Mouse (Mus musculus): ENCODE results near the gene Nfkb1.

The Nfkb1 gene

DNA sequence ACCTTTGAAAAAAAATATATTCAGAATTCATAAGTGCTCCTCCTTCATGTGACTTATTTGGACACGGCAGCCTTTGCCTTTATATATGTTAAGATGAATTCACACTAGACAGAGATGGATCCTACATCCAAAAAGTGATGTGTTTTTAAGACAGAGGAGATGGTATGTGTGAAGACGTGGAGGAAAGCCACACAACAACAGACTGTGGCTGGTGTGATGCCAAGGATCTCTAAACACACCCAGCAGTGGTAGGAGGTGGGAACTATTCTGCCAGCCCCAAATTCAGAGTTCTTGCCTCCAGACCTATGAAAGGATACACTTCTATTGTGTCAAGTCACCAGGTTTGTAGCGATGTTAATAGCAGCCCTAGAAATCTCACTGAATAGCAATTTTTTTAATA lies 24.3 kb downstream of the Nfkb1 start:
- DNase-seq, result no peak

DNA sequence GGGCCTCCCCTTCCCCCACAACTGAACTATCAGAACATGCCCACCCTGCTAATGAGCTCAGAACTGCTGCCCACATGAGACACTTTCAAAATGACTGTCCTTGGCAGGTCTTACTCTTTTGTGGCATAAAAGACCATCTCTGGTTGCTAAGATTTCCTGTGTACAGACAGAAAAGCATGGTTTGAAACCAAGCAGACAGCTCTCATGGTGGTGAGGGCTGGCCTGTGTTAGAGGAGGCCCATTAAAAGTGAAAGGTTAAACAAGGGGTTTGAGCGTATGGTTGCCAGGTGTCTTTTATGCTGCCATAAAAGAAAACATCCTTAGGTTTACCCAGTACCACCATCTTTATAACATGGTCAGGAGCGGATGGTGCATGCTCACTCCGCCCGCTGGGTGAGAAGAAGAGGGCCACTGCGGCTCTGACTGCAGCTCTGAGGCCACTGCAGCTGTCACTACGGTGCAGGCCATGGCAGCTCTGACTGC lies 25.5 kb downstream of the Nfkb1 start:
- DNase-seq, result no peak

DNA sequence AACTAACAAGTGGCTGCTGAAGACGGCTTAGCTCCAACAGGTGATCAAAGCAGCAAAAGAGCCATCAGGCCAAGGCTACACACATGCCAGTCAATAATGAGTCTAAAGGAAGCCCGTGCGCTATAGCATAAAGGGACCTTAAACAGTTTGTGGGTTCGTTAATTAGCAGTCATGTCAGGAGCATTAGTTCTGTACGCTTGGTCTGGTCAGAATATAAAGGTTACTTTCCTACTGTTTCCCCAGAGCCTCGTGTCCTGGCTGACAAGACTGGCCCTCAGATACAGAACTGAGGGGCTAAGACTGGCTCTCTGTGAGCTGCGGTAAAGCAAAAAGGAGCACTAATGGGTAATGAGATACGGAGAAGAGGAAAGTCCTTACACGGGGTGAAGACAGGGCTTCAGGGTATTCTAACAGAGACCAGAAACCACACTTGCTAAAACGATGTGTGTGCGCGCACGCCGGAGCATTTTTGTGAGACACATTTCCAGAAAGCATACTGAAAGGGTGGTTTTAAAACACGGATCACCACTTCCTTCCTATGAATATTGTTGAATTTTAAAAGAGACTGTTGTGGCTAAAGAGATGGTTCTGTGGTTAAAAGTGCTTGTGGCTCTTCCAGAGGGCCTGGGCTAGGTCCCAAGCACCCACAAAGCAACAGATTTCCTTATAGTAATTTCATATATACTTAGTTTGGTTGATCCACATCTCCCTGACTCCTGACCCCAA lies 29.0 kb downstream of the Nfkb1 start:
- no peak for DNase-seq

DNA sequence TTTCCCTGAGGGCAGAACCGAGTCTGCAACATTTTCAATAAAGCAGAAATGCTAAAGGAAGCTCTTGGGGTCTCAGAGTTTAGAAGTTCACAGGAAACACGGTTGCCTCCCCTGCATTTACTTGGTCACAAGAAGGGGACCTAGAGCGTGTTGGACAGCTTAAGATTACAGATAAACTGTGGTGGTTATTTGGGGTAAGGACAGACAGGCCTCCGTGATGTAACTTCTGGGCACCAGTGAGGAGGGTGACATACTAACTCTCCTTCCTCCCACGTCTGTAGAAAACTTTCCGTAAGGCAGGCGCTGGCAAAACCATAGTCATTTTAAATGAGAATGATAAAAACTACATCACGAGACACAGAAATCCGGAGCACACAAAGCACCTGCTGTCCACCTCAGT lies 29.6 kb downstream of the Nfkb1 start:
- DNase-seq, result no peak

DNA sequence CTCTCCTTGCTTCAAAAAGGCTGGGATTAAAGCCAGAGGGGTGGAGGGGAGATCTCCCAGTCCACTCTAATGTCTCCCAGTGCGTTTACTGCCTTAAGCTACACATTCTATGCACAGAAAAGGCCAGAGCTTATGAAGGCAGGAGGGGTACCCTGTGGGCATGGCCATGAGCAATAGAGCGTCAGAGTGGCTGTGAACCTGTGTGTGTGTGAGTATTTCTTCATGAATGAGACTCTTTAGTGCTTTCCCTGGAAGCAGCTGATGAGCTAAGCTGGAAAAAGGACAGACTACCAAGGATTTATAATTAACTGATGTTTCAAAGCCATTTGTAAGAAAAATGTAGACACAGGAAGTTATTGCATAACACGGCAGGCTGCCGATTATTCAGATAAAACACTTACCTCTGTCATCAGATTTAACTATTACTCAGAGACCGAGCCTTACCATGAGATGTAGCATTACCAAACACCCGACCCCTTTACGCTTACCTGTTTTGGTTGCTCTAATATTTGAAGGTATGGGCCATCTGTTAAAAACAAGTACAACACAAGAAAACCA lies 32.7 kb downstream of the Nfkb1 start:
- no peak for DNase-seq

DNA sequence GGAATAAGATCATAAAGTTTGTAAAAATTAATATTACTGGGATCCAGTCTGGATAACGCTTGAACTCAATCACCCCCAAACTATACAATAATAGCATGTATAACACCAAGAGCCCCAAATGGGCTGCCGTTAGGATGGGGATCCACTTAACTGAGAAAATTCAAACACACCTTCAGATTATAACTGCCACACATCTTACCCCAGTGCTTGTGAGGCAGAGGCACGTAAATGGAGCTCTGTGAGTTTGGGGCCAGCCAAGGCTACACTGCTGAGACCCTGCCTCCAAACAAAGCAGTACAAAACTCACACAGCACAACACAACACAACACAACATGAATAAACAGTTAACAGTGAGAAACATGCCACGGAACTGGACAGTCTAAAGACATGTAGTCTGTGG lies 35.2 kb downstream of the Nfkb1 start:
- no peak for DNase-seq

DNA sequence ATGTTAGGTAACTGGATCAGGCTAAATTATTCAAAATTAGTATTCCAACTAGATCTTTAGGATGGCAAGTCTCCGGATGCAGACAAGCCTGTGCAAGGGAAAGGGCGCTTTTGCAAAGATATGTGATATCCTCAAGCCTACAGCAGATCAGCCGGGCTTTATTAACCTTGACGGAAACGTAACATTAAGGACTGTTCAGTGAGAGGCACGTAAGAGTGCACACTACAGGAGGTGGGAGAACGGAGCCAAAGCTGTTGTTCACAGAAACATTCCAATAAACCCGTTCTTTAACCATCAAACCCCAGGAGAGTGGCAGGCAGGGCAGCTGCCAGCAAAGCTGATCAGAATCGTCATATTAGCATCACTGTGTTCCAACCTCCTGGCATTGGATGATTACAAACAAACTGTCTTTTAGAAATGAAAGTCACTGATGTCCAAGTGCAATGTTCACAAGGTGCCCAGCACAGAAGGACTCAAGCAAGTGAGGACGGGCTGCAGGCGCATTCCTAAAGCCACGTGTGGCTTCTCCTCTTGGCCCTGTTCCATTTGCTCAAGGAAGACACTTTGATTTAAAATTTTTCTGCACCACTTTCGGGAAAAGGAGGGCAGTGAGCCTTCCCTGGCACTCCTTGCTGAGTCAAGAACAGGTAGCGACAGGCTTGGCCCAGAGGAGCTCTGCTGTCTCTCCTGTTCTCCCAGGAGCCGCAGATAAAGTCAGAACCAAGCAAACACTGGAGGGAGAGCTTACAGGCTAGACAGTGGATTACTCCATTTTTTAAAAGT lies 40.4 kb downstream of the Nfkb1 start:
- DNase-seq, result no peak

DNA sequence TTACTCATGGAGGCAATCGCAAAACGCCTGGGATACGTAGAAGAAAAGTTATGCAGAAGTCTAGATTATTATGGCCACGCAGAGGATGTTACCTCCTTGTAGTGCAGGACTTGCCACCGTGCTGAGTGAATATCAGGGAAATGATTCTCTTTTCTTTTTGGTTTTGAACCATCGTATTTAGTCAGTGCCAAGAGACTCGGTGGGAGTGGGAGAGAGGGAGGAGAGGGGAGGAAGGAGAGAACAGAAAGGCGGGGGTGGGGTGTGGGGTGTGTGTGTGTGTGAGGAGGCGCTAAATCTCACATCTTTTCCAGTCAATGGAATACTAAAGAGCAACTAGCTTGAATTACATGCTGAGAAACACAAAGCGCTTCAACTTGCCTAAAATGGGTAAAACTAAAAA lies 41.5 kb downstream of the Nfkb1 start:
- DNase-seq, result no peak

DNA sequence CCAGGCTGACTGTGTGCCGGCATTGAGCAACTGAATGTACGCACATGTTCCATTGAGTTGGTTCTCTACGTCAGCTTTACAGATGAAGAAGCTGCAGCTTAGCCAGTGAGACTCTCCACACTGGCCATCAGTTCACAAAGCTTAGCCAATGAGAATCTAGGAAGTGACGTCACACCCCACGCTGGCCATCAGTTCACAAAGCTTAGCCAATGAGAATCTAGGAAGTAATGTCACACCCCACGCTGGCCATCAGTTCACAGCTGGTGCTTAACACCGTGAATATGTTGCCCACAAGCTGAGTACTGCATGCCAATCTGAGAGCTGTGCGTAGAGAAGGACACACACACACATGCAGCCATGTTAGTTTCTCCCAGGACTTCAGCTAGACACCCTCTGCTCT lies 42.8 kb downstream of the Nfkb1 start:
- DNase-seq, result no peak

DNA sequence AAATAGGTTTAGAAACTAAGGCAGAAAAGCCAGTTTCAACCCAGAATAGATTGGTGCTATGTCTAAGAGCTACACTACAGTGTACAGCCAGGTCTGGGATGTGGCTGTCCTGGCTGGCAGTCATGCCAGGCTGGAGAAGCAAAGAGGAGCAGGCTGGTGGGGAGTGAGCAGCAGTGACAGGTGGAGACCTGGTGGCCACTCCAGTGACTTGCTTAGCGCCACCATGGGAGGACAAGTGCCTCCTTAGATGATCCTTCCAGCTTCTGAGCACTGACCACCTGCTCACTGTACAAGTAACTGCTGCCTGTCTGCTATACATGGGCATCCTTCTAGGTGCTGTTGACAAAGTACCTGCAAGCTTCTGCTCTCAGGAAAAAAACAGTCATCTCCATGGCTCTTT lies 44.7 kb downstream of the Nfkb1 start:
- no peak for DNase-seq

DNA sequence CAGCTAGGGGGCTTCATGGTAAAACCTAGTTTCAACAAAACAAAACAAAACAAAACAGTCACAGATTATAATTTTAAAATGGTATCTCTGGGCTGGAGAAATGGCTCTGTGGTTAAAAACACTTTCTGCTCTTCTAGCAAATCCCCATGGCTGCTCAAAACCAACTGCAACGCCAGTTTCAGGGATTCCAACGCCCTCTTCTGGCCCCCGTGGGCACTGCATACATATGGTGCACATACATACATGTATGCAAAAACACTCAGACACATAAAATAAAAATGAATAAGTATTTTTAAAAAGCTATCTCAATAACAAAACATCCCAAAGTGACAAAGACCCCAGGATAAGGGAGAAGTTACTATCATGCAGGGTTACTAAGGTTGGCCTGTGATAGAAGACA lies 46.4 kb downstream of the Nfkb1 start:
- no peak for DNase-seq

DNA sequence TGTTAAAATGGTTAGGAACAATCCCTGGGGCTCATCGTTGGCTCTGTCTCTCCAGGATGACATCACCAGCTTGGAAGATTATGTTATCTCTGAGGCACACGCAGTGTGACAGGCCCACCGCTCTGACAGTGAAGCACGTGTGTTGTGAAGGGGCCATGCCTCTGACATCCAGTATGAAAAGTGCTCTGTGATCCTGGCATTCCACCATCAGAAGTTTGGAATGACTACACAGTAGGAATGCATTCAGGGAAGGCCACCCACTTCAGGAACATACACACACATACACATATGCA lies 49.8 kb downstream of the Nfkb1 start:
- no peak for DNase-seq

DNA sequence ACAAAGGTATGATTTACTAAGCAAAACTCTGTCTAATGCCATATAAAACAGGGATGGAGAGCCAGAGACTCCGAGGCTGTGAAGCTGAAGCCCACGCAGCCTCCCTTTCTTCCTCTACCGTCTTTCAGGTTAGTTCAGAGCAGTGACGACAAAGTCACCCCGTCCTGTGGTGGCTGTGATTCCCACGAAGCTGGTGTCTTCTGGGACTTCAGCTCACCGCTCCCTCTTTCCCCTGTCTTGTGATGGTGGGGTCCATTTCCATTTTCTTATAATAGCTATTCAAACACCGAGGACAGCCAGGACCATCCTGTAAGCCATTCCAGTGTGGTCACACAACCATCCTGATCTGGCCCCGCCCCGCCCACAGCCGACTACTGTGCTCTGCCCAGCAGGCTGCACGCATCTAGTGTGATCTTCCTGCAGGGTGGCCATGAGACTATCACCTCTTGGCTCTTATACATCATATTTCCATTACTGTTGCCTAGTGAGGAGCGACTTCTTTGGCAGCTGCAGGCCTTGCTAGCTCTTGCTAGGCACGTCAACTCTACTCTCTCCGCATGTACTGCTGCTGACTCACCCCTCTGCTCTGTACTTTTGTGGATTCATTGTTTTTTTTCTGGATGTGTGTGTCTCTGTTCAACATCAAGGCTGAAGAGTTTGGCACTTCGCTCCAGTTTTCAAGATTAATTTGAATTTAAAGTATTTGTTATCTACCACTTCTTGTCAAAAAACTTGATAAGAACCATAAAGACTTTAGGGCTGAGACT lies 50.3 kb downstream of the Nfkb1 start:
- no peak for DNase-seq

DNA sequence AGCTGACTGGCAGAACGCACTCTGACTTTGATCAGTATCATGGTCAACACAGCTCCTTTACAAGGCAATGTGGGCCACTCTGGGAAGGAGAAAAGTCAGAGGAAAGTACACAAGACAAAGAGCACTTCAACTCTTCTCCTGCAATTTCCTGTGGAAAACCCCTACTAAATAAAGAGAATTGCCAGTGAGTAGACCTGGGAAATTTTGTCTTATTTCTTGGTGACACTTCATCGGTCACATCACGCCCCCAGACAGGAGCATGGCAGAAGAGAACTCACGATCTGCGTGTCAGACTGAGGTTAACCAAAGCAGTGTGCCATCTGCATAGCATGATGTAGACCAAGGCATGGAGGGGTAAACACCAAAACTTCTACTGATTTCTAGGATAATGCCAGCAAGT lies 51.1 kb downstream of the Nfkb1 start:
- DNase-seq, result no peak

DNA sequence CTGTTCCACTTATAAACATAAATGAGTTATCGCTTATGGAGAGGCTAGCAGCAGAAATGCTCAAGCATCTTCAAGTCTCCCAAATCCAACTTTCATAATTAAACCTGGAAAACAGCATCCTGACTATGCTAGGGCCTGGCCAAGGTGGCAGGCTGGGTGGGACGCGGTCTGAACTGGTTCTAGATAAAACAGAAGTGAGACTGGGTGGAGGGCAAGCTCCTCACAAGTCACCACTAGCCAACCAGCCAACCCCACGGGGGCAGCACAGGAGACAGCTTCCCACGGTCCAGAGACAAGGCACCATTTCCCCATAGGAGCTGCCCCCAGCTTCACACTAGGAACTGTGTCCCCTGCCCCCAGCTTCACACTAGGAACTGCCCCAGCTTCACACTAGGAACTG lies 53.8 kb downstream of the Nfkb1 start:
- DNase-seq, result no peak

DNA sequence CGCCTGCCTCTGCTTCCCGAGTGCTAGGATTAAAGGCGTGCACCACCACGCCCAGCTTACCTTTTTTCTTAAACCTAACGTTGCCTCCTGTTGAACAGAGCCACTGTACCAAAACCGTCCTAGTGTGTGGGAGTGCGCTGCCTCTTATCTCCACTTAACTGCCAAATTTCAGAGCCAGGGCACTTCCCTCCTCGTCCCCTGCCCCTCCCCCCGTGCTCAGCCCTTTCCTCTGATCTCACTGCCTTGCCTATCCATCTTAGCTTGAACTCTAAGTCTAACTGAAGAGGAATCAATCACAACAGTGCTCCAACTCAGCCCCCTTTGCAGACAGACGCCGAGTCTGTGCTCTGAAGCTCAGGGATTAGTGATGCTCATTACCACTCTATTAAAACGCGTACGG lies 54.9 kb downstream of the Nfkb1 start:
- DNase-seq, result peak in 1 of 2 experiments; percentile 24

DNA sequence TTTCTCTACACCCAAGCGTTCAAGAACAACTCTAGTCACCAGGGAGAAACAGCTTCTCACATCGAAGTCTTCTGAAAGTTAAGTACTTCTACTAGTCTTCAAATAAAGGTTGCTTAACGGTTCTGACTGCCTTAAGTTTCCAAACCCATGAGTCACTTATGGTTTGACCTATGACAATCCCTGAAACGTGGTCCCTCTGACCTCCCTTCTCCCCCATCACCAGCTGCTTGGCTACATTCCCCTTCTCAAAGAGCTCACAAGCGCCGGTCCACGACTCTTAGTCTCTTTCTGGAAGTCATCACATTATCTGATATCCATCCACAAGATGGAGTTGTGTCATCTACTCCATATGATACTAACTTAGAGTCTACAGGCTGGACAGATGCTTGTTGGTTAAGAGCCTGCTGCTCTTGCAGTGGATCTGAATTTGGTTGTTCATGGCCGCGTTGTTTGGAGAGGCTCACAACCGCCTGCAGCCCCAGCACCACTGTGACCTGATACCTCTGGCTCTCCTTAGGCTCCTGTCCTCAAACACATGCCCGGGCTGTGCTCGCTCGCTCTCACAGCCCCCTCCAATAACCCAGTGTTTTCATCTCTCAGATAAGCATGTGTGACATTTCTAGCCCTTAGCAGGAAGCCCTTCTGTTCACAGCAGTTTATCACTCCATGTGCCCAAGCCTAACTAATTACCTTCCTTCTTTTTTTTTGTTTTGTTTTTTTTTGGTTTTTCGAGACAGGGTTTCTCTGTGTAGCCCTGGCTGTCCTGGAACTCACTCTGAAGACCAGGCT lies 55.5 kb downstream of the Nfkb1 start:
- DNase-seq, result no peak

DNA sequence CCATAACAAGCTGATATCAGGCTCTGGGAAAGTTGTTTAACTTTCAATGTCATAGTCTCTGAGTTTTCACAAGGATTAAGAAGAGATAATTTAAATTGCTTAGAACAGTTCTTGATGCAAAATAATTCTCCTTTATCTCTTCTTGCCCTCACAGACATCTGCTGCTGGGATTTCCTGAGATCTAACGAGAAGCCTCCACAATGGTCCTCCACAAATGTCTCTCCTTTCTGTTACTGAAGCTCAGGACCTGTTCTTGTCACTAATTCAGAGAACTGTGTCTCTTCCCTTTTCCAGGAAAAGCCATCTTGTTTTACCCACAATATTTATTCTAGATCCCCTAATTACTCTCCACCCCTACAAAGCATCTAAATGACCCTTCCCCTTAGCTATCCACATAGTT lies 56.3 kb downstream of the Nfkb1 start:
- no peak for DNase-seq

DNA sequence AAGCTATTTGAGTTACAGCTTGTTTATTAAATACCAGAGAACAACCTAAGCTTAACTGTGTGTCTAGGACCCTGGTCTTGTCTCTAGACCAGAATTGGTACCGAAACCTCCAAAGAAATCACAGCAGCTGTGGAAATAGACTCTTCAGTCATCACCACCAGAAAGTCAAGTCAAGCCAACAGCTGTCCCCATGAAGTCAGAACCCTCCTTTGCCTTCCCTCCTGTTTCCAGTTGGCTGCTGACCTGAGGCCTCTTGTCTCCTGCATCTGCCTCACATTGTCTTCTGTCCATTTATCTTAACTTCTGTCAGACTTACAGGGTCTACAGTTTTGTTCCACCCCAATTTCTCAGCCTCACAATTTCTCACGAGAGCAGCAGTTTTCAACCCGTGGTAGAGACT lies 57.1 kb downstream of the Nfkb1 start:
- no peak for DNase-seq

DNA sequence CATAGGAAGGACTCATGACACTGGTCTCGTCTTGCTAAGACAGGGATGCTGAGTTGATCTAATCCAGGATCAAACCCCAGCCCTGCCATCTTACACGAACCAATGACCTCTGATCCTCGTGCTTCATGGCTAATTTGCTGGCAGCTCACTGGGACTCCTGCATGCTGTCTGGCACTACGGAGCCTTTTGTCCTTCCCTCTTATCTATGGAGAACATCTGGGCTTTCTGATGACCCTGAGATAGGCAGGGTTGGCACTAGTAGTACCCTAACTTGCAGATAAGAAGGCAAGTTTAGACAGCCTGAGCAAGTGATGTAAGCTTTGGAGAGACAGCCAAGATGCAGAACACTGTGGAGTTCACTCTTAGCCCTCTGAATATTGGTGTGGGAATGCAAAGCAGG lies 59.5 kb downstream of the Nfkb1 start:
- peak in 1 of 2 experiments; percentile 39 for DNase-seq

DNA sequence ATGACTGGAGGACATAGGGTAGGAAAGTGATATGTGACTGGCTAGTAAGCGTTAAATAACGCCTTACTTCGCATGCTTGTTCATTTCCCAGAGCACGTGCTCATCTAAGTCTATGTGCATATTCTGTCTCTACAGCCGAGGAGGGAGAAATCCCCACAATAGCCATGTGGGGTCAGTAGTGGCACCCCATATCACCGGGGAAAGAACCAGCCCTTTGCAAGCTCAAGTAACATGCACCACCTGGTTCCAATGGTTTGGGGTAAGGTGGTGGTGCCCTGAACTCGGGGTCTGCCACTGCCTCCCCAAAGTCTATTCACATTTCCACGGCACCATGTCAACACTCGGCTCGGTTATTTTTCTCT lies 60.3 kb downstream of the Nfkb1 start:
- DNase-seq, result no peak

DNA sequence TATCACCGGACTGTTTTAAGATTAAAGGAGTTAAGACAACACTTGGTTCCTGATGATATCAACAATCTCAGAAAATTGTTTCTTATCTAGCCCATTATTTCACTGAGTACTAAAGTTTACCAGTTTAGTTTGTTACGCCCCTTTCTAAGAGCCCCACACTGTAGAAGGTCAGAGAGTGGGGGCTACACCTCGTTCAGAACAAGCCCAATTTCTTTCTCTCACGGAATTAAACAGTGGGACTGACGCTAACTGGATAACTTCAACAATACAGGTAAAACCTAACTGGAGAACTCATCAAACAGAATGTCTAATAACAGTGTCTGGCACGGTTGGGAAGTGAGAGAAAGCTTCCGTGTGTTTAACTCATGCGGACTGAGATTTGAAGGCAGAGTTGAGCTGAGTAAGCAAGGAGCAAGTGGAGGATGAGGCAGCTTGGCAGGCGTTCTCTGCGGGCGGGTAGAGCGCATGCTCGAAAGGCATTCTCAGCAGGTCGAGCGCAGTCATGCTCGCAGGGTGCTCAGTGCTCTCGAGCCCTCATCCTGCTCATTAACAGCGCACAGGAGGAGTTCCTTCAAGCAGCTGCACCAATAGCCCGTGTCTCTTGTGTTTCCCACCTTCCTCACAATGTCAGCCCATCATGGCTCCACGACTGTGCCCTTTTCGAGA lies 60.8 kb downstream of the Nfkb1 start:
- DNase-seq, result peak; percentile 35 to 47
